Mouse (Mus musculus) bone marrow, adult 2 months (tissue): ENCODE results near the gene C2cd5. TPM values are rescaled to one million over a fixed set of nuclear protein-coding genes. Genes with fewer than 3 reads are reported as not detected.

Experiments
- H3K27ac ChIP-seq: fragments of 200-500 bp; 2 replicates; pipeline ENCODE4 v1.5.1; 2012; ENCODE audit warnings: low read depth, mild to moderate bottlenecking, control low read depth, inconsistent platforms, low read length; ENCODE audit not compliant: control insufficient read depth, poor library complexity, insufficient read depth
- H3K4me1 ChIP-seq: fragments of 200-500 bp; 2 replicates; pipeline ENCODE4 v1.6.1; 2011; ENCODE audit warnings: low read length; ENCODE audit not compliant: control insufficient read depth, insufficient read depth
- H3K4me3 ChIP-seq: fragments of 200-500 bp; replicated peaks from 2 replicates; pipeline ENCODE3; 2011; ENCODE audit warnings: mild to moderate bottlenecking, low read depth, low read length, control low read depth; ENCODE audit not compliant: control insufficient read depth
- CTCF ChIP-seq: fragments of 200-500 bp; IDR thresholded peaks from 2 replicates; pipeline ENCODE4 v1.5.1; 2011; ENCODE audit warnings: low read length, control low read depth; ENCODE audit not compliant: control insufficient read depth, insufficient read depth
- POLR2A ChIP-seq: fragments of 200-500 bp; IDR thresholded peaks from 2 replicates; pipeline ENCODE4 v1.6.1; 2011; ENCODE audit warnings: low read depth, mild to moderate bottlenecking, control low read depth, low read length, borderline replicate concordance; ENCODE audit not compliant: control insufficient read depth
- WGBS: fragments of 180-500 bp; shearing (Covaris S2); methylation state at CpG from one replicate; pipeline ENCODE4 v1.1.7; 2018; 5-methylcytosine and 5-hydroxymethylcytosine counted together
- polyA plus RNA-seq: library from polyadenylated mRNA; stranded (reverse); fragments of >200 nt; gene quantifications from 2 replicates; pipeline ENCODE4 v1.2.4, GENCODE M21; 2011; ENCODE audit warnings: low replicate concordance; ENCODE audit not compliant: missing spikeins, insufficient read depth, insufficient read length

C2cd5 gene
- polyA plus RNA-seq, 1 experiment, result 26.5 TPM

DNA sequence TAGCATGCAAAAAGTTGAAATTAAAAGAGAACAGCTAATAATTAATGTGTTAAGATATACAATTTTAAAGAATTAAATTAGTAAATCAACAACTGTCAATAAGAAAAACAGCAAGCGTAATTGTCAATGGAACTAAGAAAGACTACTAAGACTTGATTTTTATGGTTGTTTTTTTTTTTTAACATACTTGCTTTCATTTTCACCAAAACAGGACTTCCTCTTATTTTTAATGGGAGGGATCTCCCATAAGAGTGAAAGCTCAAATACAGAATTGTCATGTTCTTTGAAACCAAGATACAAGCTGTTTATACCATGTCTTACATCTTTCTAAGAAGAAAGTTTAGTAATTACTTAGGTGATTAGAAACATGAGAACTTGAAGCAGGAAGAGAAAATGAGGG, 26.0 kb downstream of the C2cd5 start:
- TF ChIP-seq POLR2A (no peak), CTCF (no peak)
- 51% methylated on average over 1 of the region's 1 CpGs for WGBS
- Histone ChIP-seq H3K4me1 (peaks cover 5% of the 10 kb centered on the region; the same call in 1 of the 2 replicates), H3K4me3 (no peak overlapping the region), H3K27ac (no peak overlapping the region)

DNA sequence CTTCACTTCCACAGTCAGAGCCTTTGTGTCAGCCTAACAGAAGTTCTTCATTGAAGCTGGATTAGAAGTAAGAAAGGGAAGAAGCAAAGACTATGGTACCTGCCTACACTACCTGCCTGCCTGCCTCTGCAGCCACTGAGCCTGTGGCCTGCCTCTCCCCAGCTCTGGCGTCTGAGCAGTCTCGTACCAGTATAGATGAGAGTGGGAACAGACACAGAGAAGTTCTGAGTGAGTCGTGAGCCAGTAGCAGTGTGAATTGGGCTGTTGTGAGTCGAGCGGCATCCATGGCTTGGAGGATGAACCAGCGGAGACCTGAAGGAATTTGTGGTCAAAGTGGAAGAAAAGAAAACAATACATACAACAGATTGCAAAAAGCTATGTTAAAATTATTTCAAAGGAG, 26.5 kb downstream of the C2cd5 start:
- Histone ChIP-seq H3K27ac (peak overlapping the region; percentile 39; the same call in 1 of the 2 replicates), H3K4me1 (peaks cover 5% of the 10 kb centered on the region; the same call in 1 of the 2 replicates), H3K4me3 (no peak overlapping the region)
- TF ChIP-seq POLR2A (no peak), CTCF (no peak)
- 71% methylated on average over 6 of the region's 6 CpGs for WGBS

DNA sequence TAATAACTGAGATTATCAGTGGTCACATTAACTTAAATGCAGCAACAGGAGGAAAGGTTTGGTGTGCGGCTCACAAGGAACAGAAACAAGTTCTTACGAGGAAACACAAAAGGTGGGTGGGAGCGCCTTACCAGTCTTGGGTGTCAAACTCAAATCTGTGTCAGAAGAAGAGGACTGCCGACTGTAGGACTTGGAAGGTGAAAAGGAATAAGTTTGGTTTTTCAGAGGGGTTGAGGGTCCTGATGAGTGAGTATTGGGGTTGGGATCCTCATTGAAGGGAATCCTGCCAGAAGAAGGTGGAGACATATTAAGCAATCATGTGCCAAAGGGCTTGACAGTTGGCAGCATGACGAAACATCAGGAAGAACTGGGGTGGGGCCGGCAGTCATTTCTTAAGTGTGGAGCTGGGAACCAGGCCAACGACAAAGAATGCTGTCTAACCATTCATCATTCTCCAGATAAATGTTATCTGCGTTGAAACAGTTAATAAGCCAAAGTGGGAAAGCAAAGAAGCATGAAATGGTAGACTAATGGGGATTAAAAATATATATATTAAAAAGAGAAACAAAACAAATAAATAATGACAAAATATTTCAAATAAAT, 27.4 kb downstream of the C2cd5 start:
- H3K27ac ChIP-seq, result peak overlapping the region; percentile 19; the same call in 1 of the 2 replicates
- 23% methylated on average over 8 of the region's 8 CpGs for WGBS
- TF ChIP-seq CTCF, result no peak
- TF ChIP-seq POLR2A, result no peak
- peaks cover 6% of the 10 kb centered on the region; the same call in 1 of the 2 replicates for H3K4me1 ChIP-seq
- no peak overlapping the region for H3K4me3 ChIP-seq

DNA sequence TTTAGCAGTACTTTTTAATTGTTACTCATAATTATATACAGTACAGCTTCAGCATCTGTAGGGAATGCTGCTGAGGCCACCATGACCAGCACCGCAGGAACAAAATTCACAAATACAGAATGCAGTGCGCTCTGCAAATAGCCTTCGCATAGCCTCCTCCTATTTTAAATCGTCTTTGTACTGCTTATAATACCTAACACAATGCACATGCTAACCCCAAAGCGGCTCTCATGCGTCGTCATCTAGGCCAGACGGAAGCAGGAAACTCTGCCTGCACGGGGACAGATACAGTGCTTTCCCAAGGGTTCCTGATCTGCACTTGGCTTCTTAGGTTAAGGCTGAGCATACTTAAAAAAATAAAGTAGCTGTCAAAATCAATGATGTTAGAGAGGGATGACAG, 29.2 kb downstream of the C2cd5 start:
- Histone ChIP-seq H3K4me3 (no peak overlapping the region), H3K27ac (no peak overlapping the region), H3K4me1 (peaks cover 6% of the 10 kb centered on the region; the same call in 1 of the 2 replicates)
- 65% methylated on average over 9 of the region's 9 CpGs for WGBS
- TF ChIP-seq CTCF, result no peak
- TF ChIP-seq POLR2A, result no peak

DNA sequence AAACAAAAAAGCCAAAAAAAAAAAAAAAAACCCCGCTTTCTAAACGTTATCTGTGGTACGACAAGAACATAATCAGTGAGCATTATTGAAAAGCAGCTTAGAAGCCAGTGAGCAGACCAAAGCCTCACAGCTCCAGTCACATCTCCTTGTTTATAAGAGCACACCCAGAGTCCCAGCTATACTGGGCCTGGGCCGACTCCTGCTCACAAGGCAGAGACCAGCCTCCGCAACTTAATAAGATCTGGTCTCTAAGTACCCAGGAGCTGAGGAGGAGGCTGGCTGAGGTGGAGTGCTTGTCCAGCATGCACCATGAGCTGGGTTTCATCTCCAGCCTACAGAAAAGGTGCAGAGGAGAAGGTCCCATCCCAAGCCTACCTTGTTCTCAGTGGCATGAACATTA, 29.9 kb downstream of the C2cd5 start:
- H3K4me3 ChIP-seq, result no peak overlapping the region
- TF ChIP-seq CTCF, result no peak
- TF ChIP-seq POLR2A, result no peak
- no peak overlapping the region for H3K27ac ChIP-seq
- peaks cover 4% of the 10 kb centered on the region; the same call in 1 of the 2 replicates for H3K4me1 ChIP-seq
- 71% methylated on average over 5 of the region's 5 CpGs for WGBS

DNA sequence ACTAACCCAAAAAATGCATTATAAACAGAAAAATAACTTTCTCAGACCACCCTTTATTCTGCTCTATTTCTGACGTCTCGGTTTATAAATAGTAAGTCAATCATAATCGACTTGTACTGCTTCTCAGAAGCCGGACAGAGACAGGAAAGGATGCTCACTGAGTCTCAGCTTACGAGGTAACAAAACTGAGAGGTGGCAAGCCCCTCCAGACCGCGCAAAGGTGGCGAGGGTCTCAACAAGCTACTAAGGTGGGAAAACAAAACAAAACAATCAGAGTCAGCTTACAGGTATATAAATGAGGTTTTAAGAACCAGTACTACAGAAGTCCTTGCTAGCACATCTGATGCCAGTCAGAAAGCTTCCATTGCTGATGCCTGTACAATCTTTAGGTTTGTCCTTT, 30.3 kb downstream of the C2cd5 start:
- Histone ChIP-seq H3K4me3 (no peak overlapping the region), H3K27ac (no peak overlapping the region), H3K4me1 (peaks cover 4% of the 10 kb centered on the region; the same call in 1 of the 2 replicates)
- TF ChIP-seq CTCF (no peak), POLR2A (no peak)
- WGBS, result 86% methylated on average over 8 of the region's 8 CpGs

DNA sequence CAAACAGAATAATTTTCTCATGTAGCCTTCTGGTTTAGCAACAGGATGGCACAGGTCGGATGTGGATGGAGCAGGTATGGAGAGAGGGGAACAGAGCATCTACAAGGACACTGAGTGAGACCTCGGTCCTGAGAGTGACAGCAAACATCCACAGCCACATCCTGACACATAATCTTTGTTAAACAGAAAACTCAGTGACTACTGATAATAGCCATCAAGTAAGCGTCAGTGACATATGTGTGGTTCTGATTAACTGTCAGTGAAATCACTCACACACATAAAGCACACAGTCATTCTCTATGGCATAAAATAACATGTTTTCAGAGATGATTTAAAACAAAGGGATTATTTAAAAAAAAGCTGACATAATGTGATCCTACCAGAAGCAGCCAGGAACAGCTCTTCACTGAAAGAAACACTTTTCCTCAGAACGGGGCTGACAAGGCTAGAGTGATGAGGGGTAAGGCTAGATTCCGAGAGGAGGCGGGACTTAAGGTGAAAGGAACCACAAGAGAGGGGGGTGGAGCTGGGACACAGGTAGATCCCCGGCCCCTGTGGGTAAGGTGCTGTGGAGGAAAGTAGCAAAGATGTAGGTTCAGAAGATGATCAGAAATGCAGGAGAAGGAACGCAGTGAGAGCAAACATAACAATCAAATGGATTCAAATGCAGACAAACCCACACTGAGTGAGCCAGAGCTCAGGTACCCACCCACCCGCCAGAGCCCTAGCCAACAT, 31.6 kb downstream of the C2cd5 start:
- 59% methylated on average over 9 of the region's 9 CpGs for WGBS
- peaks cover 2% of the 10 kb centered on the region; the same call in 1 of the 2 replicates for H3K4me1 ChIP-seq
- no peak overlapping the region for H3K4me3 ChIP-seq
- H3K27ac ChIP-seq, result peak overlapping the region; percentile 45
- TF ChIP-seq CTCF, result no peak
- TF ChIP-seq POLR2A, result no peak

DNA sequence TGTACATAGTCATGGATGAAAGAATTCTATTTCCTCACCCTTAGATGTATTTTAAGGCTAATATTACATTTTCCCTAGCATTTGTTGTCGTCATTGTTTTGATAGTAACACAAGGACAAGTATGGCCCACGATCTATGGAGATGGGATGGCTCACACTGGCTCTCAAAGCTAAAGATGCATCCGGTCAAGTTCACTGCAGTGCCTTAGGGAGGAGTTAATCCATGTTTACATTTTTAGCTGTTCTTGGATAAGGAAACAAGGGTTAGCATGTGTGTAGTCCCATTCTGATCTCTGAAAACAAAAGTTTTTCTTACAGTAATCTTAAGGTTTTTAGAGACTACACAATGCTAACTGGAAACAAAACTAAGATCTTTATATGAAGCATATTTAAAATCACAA, 32.3 kb downstream of the C2cd5 start:
- Histone ChIP-seq H3K27ac (no peak overlapping the region), H3K4me3 (no peak overlapping the region), H3K4me1 (peaks cover 2% of the 10 kb centered on the region; the same call in 1 of the 2 replicates)
- TF ChIP-seq POLR2A, result no peak
- 78% methylated on average over 3 of the region's 3 CpGs for WGBS
